Comparison of ENCODE assay signal across 16 mouse cellular contexts in the genomic region with DNA sequence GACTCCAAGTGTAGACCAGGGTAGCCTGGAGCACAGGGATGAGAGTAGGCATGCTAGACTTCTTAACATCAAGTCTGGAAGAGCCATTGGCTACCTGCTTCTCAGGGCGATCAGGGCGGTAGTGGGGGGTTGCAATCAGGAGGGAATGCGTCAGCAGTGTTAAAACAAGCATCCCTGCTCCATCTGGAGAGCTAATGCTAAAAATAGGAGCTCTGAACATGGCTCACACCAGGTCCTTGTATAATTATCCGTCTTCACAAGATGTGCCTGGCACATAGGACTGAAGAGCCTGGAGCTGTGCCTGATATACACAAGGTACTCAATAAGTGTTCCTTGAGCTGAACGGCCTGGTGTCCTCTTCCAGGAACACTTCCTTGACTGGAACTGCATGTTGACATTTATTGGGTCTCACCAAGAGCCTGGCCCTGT. TPM values are rescaled to one million over a fixed set of nuclear protein-coding genes. Genes with fewer than 3 reads are reported as not detected.
A peak's percentile ranks its signal among the peaks of the same experiment; 100 is the strongest.
DNase-seq lines count a peak whose midpoint lies in the region; TF ChIP-seq lines count a peak whose summit lies in the region.
"Had no signal": no experiment of that assay in that cellular context is flagged by ENCODE, and none has a peak within 500 bp of the region (broad histone marks: within the 10 kb centered on the region; RNA-seq: fewer than 3 reads in every experiment).

No protein-coding gene starts in this region.

- H3K27ac ChIP-seq in layer of hippocampus, adult 2 months: no peak overlapping the region
- H3K27ac ChIP-seq: limb, embryonic 15.5 days; liver, embryonic 15.5 days; midbrain, embryonic 12.5 days; neural tube, embryonic 12.5 days had no signal

- H3K4me3 ChIP-seq in layer of hippocampus, adult 2 months: no peak overlapping the region
- H3K4me3 ChIP-seq: erythroblast, embryonic 14.5 days; limb, embryonic 15.5 days; liver, embryonic 15.5 days; midbrain, embryonic 12.5 days; neural tube, embryonic 12.5 days had no signal

- DNase-seq in gastrocnemius, adult 8-10 months (ENCODE audit: low spot score in 2 of 2): peak; percentile 65 to 67
- DNase-seq in gastrocnemius, postnatal 10 days: no peak
- DNase-seq in cerebellum, adult 11 months: peak; percentile 38
- peak; percentile 52 to 63 for DNase-seq in cerebellum, adult 18-20 months
- peak; percentile 62 to 64 for DNase-seq in cerebellum, postnatal 25 days
- DNase-seq in left cerebral cortex, adult 11 months (ENCODE audit: low spot score): no peak
- DNase-seq in layer of hippocampus, adult 2 months (ENCODE audit: low spot score in 2 of 2): no peak
- DNase-seq: kidney, adult 2 months; kidney, postnatal 14 days; thymus, postnatal 25 days had no signal

- TF ChIP-seq CTCF in layer of hippocampus, adult 2 months (conservative IDR thresholded peaks at IDR 0.05): no peak

RNA-seq across cellular contexts. Expression of gene 1700019D03Rik, which starts 17.5 kb away (rescaled TPM):
- total RNA-seq in gastrocnemius, adult 8-10 months (2022): 1 to 10 TPM in 1 of 4 experiments, under 1 TPM in 3; 0.48 to 1.4 (median 0.58) TPM
- 1 to 10 TPM; 1.6 to 2.1 TPM for total RNA-seq in gastrocnemius, postnatal 10 days (2021)
- 1 to 10 TPM; 7.8 to 7.9 TPM for total RNA-seq in layer of hippocampus, adult 2 months (2021)

RNA-seq across cellular contexts. Expression of gene Mstn, which starts 24.0 kb away (rescaled TPM):
- total RNA-seq in gastrocnemius, adult 8-10 months (2022): 10 to 100 TPM; 61.3 to 79.1 (median 64.6) TPM
- total RNA-seq in gastrocnemius, postnatal 10 days (2021): 10 to 100 TPM; 56.3 to 62.1 TPM
- under 1 TPM; 0.69 to 0.83 TPM for total RNA-seq in layer of hippocampus, adult 2 months (2021)
- total RNA-seq: adrenal gland, adult 18-20 months had no signal

Comparison
In these comparisons a context has a peak if more than half of its experiments do, and no peak if none do; other contexts are left out.
1. DNase-seq: peak in gastrocnemius, adult 8-10 months (2 of 2), cerebellum, adult 11 months (single experiment), cerebellum, adult 18-20 months (2 of 2) and cerebellum, postnatal 25 days (2 of 2); none in gastrocnemius, postnatal 10 days (single experiment), left cerebral cortex, adult 11 months (single experiment) and layer of hippocampus, adult 2 months (0 of 2).
2. RNA of gene Mstn, which starts 24.0 kb away (total RNA-seq): 61.3 to 79.1 TPM in gastrocnemius, adult 8-10 months and 56.3 to 62.1 TPM in gastrocnemius, postnatal 10 days; 0.69 to 0.83 TPM in layer of hippocampus, adult 2 months; every median in the first group is over 10 times any median in the second.